Mouse (Mus musculus): ENCODE measurements at regions not wholly inside any gene's neighbourhood (a gene's known extent, or its start where the extent isn't known, plus 50 kb on each side); places are given as distances from the start of the nearest gene placed in this dataset.

DNA sequence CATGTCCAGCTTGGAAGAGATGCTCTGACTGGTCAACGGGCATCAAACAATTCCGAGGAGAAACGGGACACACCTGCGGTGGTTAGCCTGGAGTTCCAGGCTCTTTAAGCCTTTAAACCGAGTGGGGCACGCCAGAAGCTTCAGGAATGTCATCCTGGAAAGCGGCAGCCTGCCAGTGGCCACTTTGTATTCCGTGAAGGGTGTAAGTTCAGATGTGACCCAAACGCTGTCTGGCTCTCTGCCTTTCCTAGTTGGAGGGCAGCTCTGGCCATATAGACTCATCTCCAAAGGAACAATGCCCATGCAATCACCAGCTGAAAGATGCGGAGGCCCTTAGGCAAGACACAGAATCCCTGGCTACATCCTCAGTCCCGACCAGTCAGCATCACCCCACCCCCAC, 597.8 kb upstream of the Gm10131 start:
- no peak for DNase-seq (ENCODE audit: inconsistent ontology term)

GRCm38 (mm10) chr8:34703351-34703750, 591.8 kb upstream of the Gm10131 start:
- DNase-seq (ENCODE audit: inconsistent ontology term) = peak; percentile 29

DNA sequence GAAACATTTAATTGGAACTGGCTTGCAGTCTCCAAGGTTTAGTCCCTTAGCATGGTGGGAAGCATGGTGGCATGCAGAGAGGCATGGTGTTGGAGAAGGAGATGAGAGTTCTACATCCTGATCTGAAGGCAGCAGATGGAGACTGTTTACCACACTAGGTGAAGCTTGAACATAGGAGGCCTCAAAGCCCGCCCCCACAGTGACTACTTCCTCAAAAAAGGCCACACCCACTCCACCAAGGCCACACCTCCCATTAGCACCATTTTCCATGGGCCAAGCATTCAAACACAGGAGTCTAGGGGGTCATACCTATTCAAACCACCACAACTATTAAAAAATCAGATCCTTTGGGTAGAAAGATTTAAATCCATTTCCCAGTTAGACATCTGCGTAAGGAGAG, 591.3 kb upstream of the Gm10131 start:
- no peak for DNase-seq (ENCODE audit: inconsistent ontology term)

DNA sequence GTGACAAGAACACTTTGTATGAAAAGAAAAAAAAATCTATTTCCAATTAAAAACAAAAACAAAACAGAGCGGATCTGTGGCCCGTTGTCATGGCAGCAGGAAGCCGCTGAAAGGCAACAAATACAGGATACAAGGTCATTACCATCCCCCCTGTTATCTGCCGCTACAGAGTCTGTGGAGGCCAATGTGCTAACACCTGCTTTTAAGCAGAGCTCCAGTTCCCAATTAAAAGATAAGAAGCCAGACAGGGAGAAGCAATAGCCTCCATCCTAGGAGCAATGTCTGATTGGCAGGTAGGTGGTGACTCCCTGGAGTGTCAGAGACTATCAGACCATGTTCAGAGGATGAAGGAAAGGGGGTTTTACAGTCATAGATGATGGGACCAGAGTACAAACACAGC, 587.5 kb upstream of the Gm10131 start:
- DNase-seq (ENCODE audit: inconsistent ontology term) = no peak

DNA sequence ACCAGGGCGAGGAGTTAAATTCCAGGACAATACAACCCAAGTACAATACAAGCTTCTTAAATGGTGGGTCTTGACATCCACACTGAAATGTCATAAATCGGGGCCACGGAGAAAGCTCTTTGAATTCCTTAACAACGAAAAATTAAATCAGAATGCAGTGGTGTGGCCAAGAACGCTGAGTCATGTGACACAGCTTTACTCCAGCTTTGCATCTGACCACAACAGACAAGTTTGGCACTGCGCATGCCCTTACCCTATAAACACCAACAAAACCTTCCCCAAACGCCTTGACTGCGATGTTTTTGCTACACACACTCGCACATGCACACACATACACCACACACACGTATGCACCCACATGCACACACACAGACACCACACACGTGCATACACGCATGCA, 584.8 kb upstream of the Gm10131 start:
- no peak for DNase-seq (ENCODE audit: inconsistent ontology term)

DNA sequence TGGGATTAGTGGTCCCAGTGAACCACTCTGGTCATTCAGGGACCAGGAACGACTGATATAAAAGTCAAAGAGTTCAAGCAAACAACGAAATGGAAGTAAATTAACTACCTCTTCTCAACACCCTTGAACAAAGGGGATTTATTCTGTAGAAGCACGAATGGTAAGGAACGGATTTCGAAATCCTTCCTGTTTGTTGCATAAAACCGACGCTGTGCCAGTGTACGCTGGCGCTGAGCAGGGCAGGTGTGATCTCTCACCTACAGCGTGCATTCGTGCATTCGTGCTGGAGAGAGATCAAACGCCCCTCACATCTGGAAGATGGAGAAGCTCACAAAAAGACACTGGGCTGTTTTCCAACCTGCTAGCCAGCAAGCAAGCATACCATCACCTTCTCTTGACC, 581.1 kb upstream of the Gm10131 start:
- DNase-seq (ENCODE audit: inconsistent ontology term) = no peak

DNA sequence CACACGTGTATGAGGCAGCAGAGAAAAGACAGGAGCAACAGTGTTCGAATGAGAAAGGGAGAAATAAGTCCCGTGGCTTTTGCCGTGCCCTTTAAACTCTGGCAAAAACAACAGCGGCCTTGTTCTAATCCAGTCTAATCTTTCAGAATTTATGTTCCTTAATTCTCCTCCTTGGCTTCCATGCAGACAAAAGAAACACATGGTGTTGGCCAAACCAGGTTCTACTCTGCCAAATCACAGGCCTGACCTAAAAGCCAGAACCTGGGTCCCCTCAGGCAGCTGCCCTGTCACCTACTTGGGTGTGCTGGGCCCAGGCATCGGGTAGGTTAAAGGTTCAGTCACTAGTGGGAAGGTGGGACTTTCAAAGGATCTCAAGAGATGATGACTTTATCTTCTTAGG, 580.2 kb upstream of the Gm10131 start:
- no peak for DNase-seq (ENCODE audit: inconsistent ontology term)

GRCm38 (mm10) chr8:34689825-34690493, 578.4 kb upstream of the Gm10131 start:
- no peak for DNase-seq (ENCODE audit: inconsistent ontology term)

DNA sequence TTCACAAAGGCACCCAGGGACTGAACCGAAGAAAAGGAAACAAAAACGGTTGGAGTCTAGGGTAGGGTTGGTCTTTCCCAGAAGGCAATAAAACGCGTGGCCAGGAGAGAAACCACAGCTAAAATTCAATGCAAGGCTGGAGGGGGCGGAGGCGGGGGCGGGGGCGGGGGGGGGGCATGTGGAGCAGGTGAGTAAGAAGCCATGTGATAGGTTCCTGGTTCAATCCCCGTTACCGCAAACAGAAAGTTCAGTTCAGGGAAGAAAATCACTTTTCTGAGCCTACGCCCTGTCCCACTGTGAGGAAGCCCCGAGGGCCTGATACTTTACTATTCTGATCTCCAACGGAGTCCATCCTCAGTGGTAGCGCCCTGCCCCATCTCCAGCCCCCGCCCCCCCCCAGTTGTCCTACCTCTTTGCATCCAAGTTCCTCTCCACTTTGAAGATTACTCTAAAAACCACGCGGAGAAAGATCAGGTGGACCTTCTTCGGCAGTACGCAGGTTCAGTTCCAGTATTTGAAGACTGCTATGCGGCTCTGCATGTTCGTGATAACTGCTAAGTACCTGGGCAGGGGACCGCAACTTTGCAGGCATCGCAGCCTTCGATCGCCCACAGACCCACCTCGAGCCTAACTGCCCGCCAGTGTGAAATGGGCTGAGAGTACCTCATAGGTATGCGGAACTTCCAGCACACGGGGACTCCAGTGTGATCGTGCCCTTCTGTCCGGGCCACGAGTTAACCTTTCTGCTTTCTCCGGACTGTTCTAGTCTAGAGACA, 577.7 kb upstream of the Gm10131 start:
- DNase-seq (ENCODE audit: inconsistent ontology term) = no peak

DNA sequence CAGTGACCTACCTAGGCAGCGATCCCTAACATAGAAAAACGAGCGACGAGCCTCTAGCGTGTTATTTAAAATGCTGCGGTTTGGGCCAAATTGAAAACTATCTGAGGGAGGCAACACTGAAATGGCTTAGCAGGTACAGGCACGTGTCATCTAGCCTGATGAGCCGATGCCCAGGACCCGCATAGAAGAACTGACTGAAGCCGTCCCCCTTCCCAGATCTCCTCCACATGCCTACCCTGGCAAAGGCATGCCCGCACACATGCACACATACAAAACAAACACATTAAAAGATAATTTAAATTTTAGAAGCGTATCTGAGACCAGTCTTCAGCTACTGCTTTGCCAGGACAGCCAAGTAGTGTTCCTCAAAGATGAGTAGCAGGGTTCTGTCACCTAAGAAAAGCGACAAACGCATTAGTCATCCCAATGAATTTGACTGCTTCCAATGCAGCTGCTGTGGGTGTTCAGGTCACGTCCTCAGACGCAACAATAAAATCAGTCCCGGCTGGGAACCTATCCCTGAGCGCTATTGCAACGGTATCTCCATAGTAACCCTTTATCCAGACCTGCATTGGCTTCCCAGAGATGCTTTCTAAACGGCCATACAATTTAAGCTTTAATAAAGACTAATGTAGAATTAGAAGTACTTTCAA, 577.0 kb upstream of the Gm10131 start:
- DNase-seq (ENCODE audit: inconsistent ontology term) = peak; percentile 20

DNA sequence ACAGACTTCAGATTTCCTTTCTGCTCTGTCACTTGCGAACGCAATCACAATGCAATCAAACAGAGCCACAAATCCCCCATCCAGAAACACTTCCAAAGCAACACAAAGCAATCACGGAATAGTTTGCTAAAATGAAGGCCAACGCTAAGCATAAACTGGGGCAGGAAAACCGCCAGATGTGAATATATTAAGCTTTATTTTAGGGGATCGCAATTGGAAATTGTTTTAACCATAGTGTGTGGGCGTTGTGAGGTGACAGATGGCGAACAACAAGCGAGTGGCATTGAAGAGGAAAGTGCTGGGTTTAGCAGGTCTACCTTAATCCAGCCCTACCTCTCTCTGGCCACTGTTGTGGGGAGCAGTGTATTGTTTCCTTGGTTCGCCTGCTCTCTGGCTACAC, 574.8 kb upstream of the Gm10131 start:
- DNase-seq (ENCODE audit: inconsistent ontology term) = no peak

DNA sequence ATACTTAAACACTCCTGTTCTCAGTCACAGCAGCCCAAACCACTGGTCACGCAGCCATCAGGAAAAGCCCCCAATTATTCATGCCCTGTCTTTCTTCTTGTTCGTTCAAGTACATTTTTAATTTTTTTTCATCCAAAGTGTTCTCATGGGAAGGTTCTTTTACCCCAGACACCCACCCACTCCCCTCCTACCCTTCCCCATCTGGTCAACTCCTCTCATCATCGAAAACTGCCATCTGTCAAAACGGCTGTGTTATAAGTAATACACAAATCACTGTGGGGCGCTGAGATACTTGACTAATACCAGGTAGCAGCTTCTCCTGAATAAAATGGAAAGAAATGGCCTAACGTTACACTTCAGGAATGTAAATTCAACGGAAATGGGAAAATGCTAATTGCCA, 573.1 kb upstream of the Gm10131 start:
- no peak for DNase-seq (ENCODE audit: inconsistent ontology term)

- no peak for DNase-seq (ENCODE audit: inconsistent ontology term)
Measured at GRCm38 (mm10) chr8:34683173-34683572, 571.6 kb upstream of the Gm10131 start.

- DNase-seq (ENCODE audit: inconsistent ontology term) = no peak
Measured at GRCm38 (mm10) chr8:34682221-34682620, 570.7 kb upstream of the Gm10131 start.

- DNase-seq (ENCODE audit: inconsistent ontology term) = peak; percentile 62
Measured at GRCm38 (mm10) chr8:34679565-34680291, 568.2 kb upstream of the Gm10131 start.

DNA sequence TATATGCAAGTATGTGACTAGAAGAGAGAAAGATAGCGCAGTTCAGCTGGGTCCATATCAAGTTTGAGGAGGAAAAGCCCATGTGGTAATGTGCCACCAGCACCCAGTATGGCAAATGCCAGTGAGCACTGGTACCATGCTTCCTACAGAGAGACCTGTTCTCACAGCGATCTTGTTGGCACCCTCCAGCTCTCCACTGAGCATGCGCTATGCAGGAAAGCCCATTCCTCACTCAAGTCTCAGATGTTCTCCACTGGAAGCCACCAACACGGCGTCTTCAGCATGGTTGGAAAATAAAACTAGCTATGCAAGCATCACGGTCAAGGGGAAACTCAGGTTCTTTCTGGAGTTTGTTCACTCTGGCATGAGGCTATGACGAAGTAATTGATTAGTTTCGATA, 567.3 kb upstream of the Gm10131 start:
- DNase-seq (ENCODE audit: inconsistent ontology term) = no peak

- no peak for DNase-seq (ENCODE audit: inconsistent ontology term)
Measured at GRCm38 (mm10) chr8:34671716-34672115, 560.2 kb upstream of the Gm10131 start.

DNA sequence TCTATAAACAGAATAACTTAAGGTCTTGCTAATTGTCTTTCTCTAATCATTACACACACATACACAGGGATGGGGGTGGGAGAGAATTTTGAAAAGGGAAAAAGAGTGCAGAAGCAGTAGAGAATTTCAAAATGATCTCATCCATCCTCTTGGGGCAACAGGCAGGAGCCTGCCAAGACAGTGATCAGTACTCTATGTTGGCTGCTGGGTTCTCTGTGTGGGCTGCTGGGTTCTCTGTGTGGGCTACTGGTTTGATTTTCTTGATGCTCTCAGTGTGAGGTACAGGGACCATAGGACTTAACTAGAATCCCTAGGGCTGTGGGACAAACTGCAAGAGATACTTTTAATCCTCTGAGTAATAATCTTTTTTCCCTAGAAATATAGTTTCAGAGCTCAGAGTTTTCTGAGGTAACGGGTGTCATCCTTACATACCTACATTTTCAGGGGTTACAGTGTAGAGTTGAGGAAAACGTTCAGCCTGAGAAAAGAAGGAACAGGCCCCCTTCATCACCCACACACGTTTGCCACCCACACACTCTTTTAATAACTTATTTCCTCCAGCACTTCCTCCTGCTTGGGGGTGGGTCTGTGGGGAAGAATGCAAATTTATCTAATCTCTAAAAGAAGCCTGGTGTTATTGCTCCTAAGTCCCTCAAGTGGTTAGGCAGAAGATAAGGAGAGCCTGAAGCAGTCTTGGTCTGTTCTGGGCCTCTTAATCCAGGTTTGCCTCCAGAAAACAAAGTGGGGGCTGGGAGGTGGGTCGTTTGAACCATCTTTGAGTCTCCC, 559.6 kb upstream of the Gm10131 start:
- DNase-seq (ENCODE audit: inconsistent ontology term) = peak; percentile 9

DNA sequence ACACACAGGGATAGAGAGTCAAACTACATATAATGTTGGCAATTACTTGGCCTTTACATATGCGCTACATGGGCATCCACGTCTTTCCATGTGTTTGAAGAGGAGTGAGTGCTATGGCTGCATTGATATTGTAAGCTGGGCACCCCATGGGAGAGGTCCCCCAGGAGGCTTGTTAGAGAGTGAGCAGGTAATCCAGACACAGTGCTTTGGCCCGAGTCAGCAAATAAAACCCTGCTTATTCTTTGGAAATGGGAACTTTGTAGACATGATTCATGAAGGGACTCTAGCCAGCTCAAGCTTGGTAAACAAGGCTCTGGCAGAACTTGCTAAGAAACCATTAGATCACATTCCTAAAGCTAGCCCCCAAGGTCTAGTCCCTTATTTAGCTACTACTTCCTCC, 557.6 kb upstream of the Gm10131 start:
- no peak for DNase-seq (ENCODE audit: inconsistent ontology term)

DNA sequence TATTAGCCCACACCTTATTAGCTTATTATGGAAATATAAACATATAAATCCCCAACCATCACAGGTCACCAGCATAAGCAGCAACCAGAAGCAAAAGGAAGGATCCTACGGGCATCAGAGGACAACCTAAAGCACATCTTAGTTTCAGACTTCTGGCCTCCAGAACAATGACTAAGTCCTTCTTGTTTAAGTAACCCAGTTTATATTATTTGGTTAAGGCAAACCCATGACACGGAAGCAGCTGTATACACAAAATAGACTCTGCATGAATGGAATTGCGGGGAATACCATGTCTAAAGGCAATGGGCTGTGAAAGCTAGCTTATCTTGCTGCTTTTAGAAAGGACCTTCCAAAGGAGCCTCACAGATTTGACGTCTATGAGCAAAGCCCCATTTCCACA, 552.9 kb upstream of the Gm10131 start:
- no peak for DNase-seq (ENCODE audit: inconsistent ontology term)

DNA sequence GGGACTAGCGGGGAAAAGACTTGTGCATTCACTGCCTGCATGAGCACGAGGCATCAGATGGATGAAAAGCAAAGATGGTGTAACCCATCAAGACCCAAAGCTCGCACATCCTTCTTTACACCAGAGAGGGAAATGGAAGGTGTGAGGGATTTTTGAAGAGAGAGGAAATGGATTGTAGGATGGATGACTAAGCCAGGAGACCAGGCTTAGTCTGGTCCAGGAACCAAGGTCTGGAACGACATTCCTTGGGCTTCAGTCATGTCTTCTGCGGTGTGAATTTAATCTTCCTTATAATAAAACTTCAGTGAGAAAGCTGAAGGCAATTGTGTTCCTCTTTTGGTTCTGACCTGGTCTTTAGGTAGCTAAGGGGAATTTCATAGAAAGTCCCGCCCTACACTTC, 551.0 kb upstream of the Gm10131 start:
- no peak for DNase-seq (ENCODE audit: inconsistent ontology term)

- no peak for DNase-seq (ENCODE audit: inconsistent ontology term)
Measured at GRCm38 (mm10) chr8:34651750-34652149, 540.2 kb upstream of the Gm10131 start.

Measured in Muller cell, postnatal 12 days (primary cell).